Mouse (Mus musculus): Measurements from ENCODE around the gene Psrc1.

The Psrc1 gene

GRCm38 (mm10) chr3:108433188-108433880 lies 49.7 kb downstream of the Psrc1 start:
- POLR2A ChIA-PET = interaction anchor here (0.5 to 5.9 kb wide), 43 partner anchors 9 to 478 kb away, joined by 3 to 98 read pairs (median 4); partner anchors contain the start of genes Sars (in 3 of the 4), Psrc1 (in 2 of the 4), Taf13 (in 2 of the 4) and Atxn7l2 (in 1 of the 4)
- CTCF ChIA-PET = interaction anchor here (0.7 to 1.8 kb wide), 9 partner anchors 10 to 268 kb away, joined by 3 to 10 read pairs (median 3); partner anchors contain the start of gene Sars (in 2 of the 4)

- CTCF ChIA-PET = interaction anchor here in 3 of 4 experiments (1.0 to 1.8 kb wide), 8 partner anchors 11 to 269 kb away, joined by 3 to 10 read pairs (median 3); partner anchors contain the start of gene Sars (in 2 of the 3)
- POLR2A ChIA-PET = interaction anchor here (0.5 to 5.9 kb wide), 44 partner anchors 8 to 477 kb away, joined by 3 to 98 read pairs (median 4); partner anchors contain the start of genes Sars (in 3 of the 4), Atxn7l2 (in 2 of the 4), Psrc1 (in 2 of the 4) and Taf13 (in 2 of the 4)
These were observed 50.3 kb downstream of the Psrc1 start for GRCm38 (mm10) chr3:108433881-108434495.

- POLR2A ChIA-PET = interaction anchor here in 3 of 4 experiments (1.0 to 5.6 kb wide), 6 partner anchors 8 to 209 kb away, joined by 3 to 59 read pairs (median 5); partner anchors contain the start of gene Sars (in 2 of the 3)
- CTCF ChIA-PET = no interaction called here
These were observed 52.2 kb downstream of the Psrc1 start for GRCm38 (mm10) chr3:108435701-108436379.

GRCm38 (mm10) chr3:108436380-108436714 lies 52.7 kb downstream of the Psrc1 start:
- CTCF ChIA-PET = no interaction called here
- POLR2A ChIA-PET = interaction anchor here in 3 of 4 experiments (1.0 to 5.6 kb wide), 6 partner anchors 8 to 209 kb away, joined by 3 to 59 read pairs (median 5); partner anchors contain the start of gene Sars (in 2 of the 3)

Measured in embryonic stem cell, embryonic (primary cell).